Mouse (Mus musculus): ENCODE measurements at regions not wholly inside any gene's neighbourhood (a gene's known extent, or its start where the extent isn't known, plus 50 kb on each side); places are given as distances from the start of the nearest gene placed in this dataset.

- Histone ChIP-seq H3K9ac (ENCODE audit: low read depth, low read length) (no peak overlapping the region), H3K27me3 (ENCODE audit: control insufficient read depth, insufficient read depth, low read length) (no peaks in the 10 kb centered on the region), H3K27ac (no peak overlapping the region), H3K4me3 (no peak overlapping the region), H3K36me3 (ENCODE audit: control insufficient read depth, insufficient read depth, low read length) (no peaks in the 10 kb centered on the region), H3K4me1 (ENCODE audit: control insufficient read depth, insufficient read depth, low read length) (no peaks in the 10 kb centered on the region), H3K79me2 (replicated peaks; ENCODE audit: control insufficient read depth, insufficient read depth, low read length) (no peaks in the 10 kb centered on the region)
- DNase-seq: no peak
- intact Hi-C loops (cut with DNase I): no loop called here
- no peak for TF ChIP-seq POLR2A (IDR thresholded peaks at IDR 0.05; ENCODE audit: insufficient read depth, low read depth, low read length)
- TF ChIP-seq EP300 (IDR thresholded peaks at IDR 0.05; ENCODE audit: insufficient read depth, low read depth, low read length): no peak
- no peak for TF ChIP-seq CTCF (IDR thresholded peaks at IDR 0.05)
Measured at GRCm38 (mm10) chr12:74658406-74658805, 342.2 kb upstream of the Gm11042 start.

- no peak overlapping the region for H3K4me3 ChIP-seq
- no peak for DNase-seq
- intact Hi-C loops (cut with DNase I): no loop called here
- H3K4me1 ChIP-seq (ENCODE audit: control insufficient read depth, insufficient read depth, low read length): no peaks in the 10 kb centered on the region
- H3K79me2 ChIP-seq (replicated peaks; ENCODE audit: control insufficient read depth, insufficient read depth, low read length): no peaks in the 10 kb centered on the region
- WGBS: 61% methylated on average over 2 of the region's 2 CpGs
- H3K27ac ChIP-seq: no peak overlapping the region
- no peaks in the 10 kb centered on the region for H3K27me3 ChIP-seq (ENCODE audit: control insufficient read depth, insufficient read depth, low read length)
- no peaks in the 10 kb centered on the region for H3K36me3 ChIP-seq (ENCODE audit: control insufficient read depth, insufficient read depth, low read length)
- TF ChIP-seq POLR2A (IDR thresholded peaks at IDR 0.05; ENCODE audit: insufficient read depth, low read depth, low read length) (no peak), CTCF (IDR thresholded peaks at IDR 0.05) (no peak), EP300 (IDR thresholded peaks at IDR 0.05; ENCODE audit: insufficient read depth, low read depth, low read length) (no peak)
- H3K9ac ChIP-seq (ENCODE audit: low read depth, low read length): no peak overlapping the region
Measured at GRCm38 (mm10) chr12:74657036-74657648, 340.9 kb upstream of the Gm11042 start.

- WGBS: 57% methylated on average over 1 of the region's 1 CpGs
- no peaks in the 10 kb centered on the region for H3K27me3 ChIP-seq (ENCODE audit: control insufficient read depth, insufficient read depth, low read length)
- no peak overlapping the region for H3K9ac ChIP-seq (ENCODE audit: low read depth, low read length)
- intact Hi-C loops (cut with DNase I): no loop called here
- H3K4me3 ChIP-seq: no peak overlapping the region
- TF ChIP-seq EP300 (IDR thresholded peaks at IDR 0.05; ENCODE audit: insufficient read depth, low read depth, low read length) (no peak), POLR2A (IDR thresholded peaks at IDR 0.05; ENCODE audit: insufficient read depth, low read depth, low read length) (no peak), CTCF (IDR thresholded peaks at IDR 0.05) (no peak)
- H3K27ac ChIP-seq: no peak overlapping the region
- no peak for DNase-seq
- no peaks in the 10 kb centered on the region for H3K4me1 ChIP-seq (ENCODE audit: control insufficient read depth, insufficient read depth, low read length)
- no peaks in the 10 kb centered on the region for H3K36me3 ChIP-seq (ENCODE audit: control insufficient read depth, insufficient read depth, low read length)
- no peaks in the 10 kb centered on the region for H3K79me2 ChIP-seq (replicated peaks; ENCODE audit: control insufficient read depth, insufficient read depth, low read length)
Measured at GRCm38 (mm10) chr12:74651256-74651655, 335.1 kb upstream of the Gm11042 start.

- Histone ChIP-seq H3K4me3 (no peak overlapping the region), H3K36me3 (ENCODE audit: control insufficient read depth, insufficient read depth, low read length) (no peaks in the 10 kb centered on the region), H3K79me2 (replicated peaks; ENCODE audit: control insufficient read depth, insufficient read depth, low read length) (no peaks in the 10 kb centered on the region), H3K9ac (ENCODE audit: low read depth, low read length) (no peak overlapping the region), H3K27me3 (ENCODE audit: control insufficient read depth, insufficient read depth, low read length) (no peaks in the 10 kb centered on the region), H3K4me1 (ENCODE audit: control insufficient read depth, insufficient read depth, low read length) (no peaks in the 10 kb centered on the region), H3K27ac (no peak overlapping the region)
- no peak for TF ChIP-seq EP300 (IDR thresholded peaks at IDR 0.05; ENCODE audit: insufficient read depth, low read depth, low read length)
- TF ChIP-seq CTCF (IDR thresholded peaks at IDR 0.05): no peak
- TF ChIP-seq POLR2A (IDR thresholded peaks at IDR 0.05; ENCODE audit: insufficient read depth, low read depth, low read length): no peak
- DNase-seq: no peak
- WGBS: 79% methylated on average over 2 of the region's 2 CpGs
- intact Hi-C loops (cut with DNase I): no loop called here
Measured at GRCm38 (mm10) chr12:74632827-74633226, 316.6 kb upstream of the Gm11042 start.

GRCm38 (mm10) chr12:74595208-74595607 lies 279.0 kb upstream of the Gm11042 start:
- H3K36me3 ChIP-seq (ENCODE audit: control insufficient read depth, insufficient read depth, low read length): no peaks in the 10 kb centered on the region
- intact Hi-C loops (cut with DNase I): no loop called here
- WGBS: 4% methylated on average over 2 of the region's 2 CpGs
- TF ChIP-seq CTCF (IDR thresholded peaks at IDR 0.05): no peak
- no peak for TF ChIP-seq POLR2A (IDR thresholded peaks at IDR 0.05; ENCODE audit: insufficient read depth, low read depth, low read length)
- no peak for TF ChIP-seq EP300 (IDR thresholded peaks at IDR 0.05; ENCODE audit: insufficient read depth, low read depth, low read length)
- no peaks in the 10 kb centered on the region for H3K27me3 ChIP-seq (ENCODE audit: control insufficient read depth, insufficient read depth, low read length)
- H3K27ac ChIP-seq: no peak overlapping the region
- H3K4me1 ChIP-seq (ENCODE audit: control insufficient read depth, insufficient read depth, low read length): no peaks in the 10 kb centered on the region; the same call in 1 of the 2 replicates
- no peak overlapping the region for H3K4me3 ChIP-seq
- no peak overlapping the region for H3K9ac ChIP-seq (ENCODE audit: low read depth, low read length)
- no peak for DNase-seq
- H3K79me2 ChIP-seq (replicated peaks; ENCODE audit: control insufficient read depth, insufficient read depth, low read length): no peaks in the 10 kb centered on the region

- no peak for TF ChIP-seq CTCF (IDR thresholded peaks at IDR 0.05)
- no peak for TF ChIP-seq POLR2A (IDR thresholded peaks at IDR 0.05; ENCODE audit: insufficient read depth, low read depth, low read length)
- TF ChIP-seq EP300 (IDR thresholded peaks at IDR 0.05; ENCODE audit: insufficient read depth, low read depth, low read length): no peak
- Histone ChIP-seq H3K36me3 (ENCODE audit: control insufficient read depth, insufficient read depth, low read length) (no peaks in the 10 kb centered on the region), H3K27ac (no peak overlapping the region), H3K4me3 (no peak overlapping the region), H3K79me2 (replicated peaks; ENCODE audit: control insufficient read depth, insufficient read depth, low read length) (no peaks in the 10 kb centered on the region), H3K4me1 (ENCODE audit: control insufficient read depth, insufficient read depth, low read length) (no peaks in the 10 kb centered on the region), H3K27me3 (ENCODE audit: control insufficient read depth, insufficient read depth, low read length) (no peaks in the 10 kb centered on the region), H3K9ac (ENCODE audit: low read depth, low read length) (no peak overlapping the region)
- no peak for DNase-seq
- 66% methylated on average over 2 of the region's 2 CpGs for WGBS
- intact Hi-C loops (cut with DNase I): no loop called here
Measured at GRCm38 (mm10) chr12:74554599-74554998, 238.4 kb upstream of the Gm11042 start.
